Mouse (Mus musculus) ES-Bruce4 (cell line): ENCODE data around the gene Chaf1b.

Experiments used
- CTCF ChIP-seq: IDR thresholded peaks from one replicate; pipeline ENCODE4 v1.8.1; 2011; ENCODE audit warnings: low read depth, low read length
- EP300 ChIP-seq: IDR thresholded peaks from 2 replicates; pipeline ENCODE4 v1.6.1; 2011; ENCODE audit warnings: low read depth, low read length; ENCODE audit not compliant: insufficient read depth
- POLR2A ChIP-seq: IDR thresholded peaks from one replicate; pipeline ENCODE4 v1.8.1; 2011; ENCODE audit warnings: low read length; ENCODE audit not compliant: insufficient read depth

- no peak for TF ChIP-seq EP300
- TF ChIP-seq CTCF: no peak
- TF ChIP-seq POLR2A: no peak
Observed at GRCm38 (mm10) chr16:93910735-93911665, 27.3 kb downstream of the Chaf1b start.
